Mouse (Mus musculus): ENCODE data around the gene Ggct. TPM values are rescaled to one million over a fixed set of nuclear protein-coding genes. Genes with fewer than 3 reads are reported as not detected.

Ggct gene
- total and polyA plus RNA-seq, 2 experiments from 2014 or later: 0.11 to 7.0 TPM

DNA sequence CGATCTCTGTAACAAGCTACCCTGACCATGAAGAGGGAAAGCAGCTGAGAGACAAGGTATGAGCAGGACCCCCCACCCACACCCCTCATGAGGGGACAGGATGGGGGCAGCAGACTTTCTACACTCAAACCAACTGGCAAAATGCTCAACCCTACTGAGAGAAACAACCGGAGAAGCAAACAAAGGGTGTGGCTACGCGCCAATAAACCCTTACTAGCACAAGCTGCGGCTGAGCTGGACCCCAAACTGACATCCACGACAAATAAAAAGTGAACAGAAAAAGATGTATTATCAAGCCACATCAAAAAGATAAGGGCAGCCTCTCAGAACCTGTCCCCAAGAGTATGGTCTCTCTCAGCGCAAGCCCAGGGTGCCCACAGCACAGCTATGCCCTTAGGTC is 52.6 kb downstream of the Ggct start:
- H3K9me3 ChIP-seq (replicated peaks; ENCODE audit: control insufficient read depth, low read length): no peaks in the 10 kb centered on the region
- ATAC-seq (ENCODE audit: insufficient read depth, low read depth): no peak
- no peak overlapping the region for H3K4me2 ChIP-seq (ENCODE audit: low read depth, low read length)
- no peak overlapping the region for H3K9ac ChIP-seq (replicated peaks; ENCODE audit: low read depth, low read length)
- H3K27me3 ChIP-seq (ENCODE audit: control insufficient read depth, insufficient read depth, low read length): peaks cover 22% of the 10 kb centered on the region
- WGBS: 71% methylated on average over 7 of the region's 7 CpGs
- DNase-seq (ENCODE audit: low spot score): no peak
- no peak for TF ChIP-seq CTCF (IDR thresholded peaks at IDR 0.05; ENCODE audit: low read depth)
- no peak for TF ChIP-seq EP300 (IDR thresholded peaks at IDR 0.05; ENCODE audit: low read depth)
- H3K4me1 ChIP-seq (ENCODE audit: control insufficient read depth, insufficient read depth): 0 out of 2 replicates have a peak, but pooled peaks cover 3% of the 10 kb centered on the region
- H3K27ac ChIP-seq (ENCODE audit: low read depth): 0 out of 2 replicates have a peak overlapping the region, but pooled peaks have one; percentile 6
- H3K4me3 ChIP-seq (ENCODE audit: low read depth, low read length): no peak overlapping the region
- peaks cover 11% of the 10 kb centered on the region for H3K36me3 ChIP-seq (replicated peaks; ENCODE audit: control insufficient read depth, insufficient read depth, low read length)

DNA sequence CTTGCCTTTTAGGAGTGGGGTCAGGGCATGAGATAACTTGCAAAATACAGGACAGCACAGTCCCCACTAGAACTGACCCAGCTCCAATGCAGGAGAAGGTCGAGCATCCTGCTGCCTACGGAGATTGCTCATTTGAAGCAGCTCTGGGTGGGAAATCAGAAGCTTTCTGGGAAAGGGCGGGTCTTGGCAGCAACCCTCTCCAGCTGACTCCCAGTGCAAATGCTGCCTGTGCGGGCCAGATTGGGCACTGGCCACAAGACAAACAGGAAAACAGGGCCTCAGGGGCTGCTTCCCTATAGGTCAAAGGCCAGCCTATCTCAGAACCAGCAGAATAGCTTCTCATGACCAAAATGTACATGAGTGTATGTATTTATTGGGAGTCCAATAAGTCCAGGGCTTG is 53.1 kb downstream of the Ggct start:
- WGBS: 39% methylated on average over 4 of the region's 4 CpGs
- Histone ChIP-seq H3K4me1 (ENCODE audit: control insufficient read depth, insufficient read depth) (0 out of 2 replicates have a peak, but pooled peaks cover 3% of the 10 kb centered on the region), H3K27me3 (ENCODE audit: control insufficient read depth, insufficient read depth, low read length) (peaks cover 19% of the 10 kb centered on the region), H3K36me3 (replicated peaks; ENCODE audit: control insufficient read depth, insufficient read depth, low read length) (peaks cover 11% of the 10 kb centered on the region), H3K27ac (ENCODE audit: low read depth) (0 out of 2 replicates have a peak overlapping the region, but pooled peaks have one; percentile 6), H3K4me2 (ENCODE audit: low read depth, low read length) (no peak overlapping the region), H3K4me3 (ENCODE audit: low read depth, low read length) (no peak overlapping the region), H3K9me3 (replicated peaks; ENCODE audit: control insufficient read depth, low read length) (no peaks in the 10 kb centered on the region), H3K9ac (replicated peaks; ENCODE audit: low read depth, low read length) (no peak overlapping the region)
- TF ChIP-seq EP300 (IDR thresholded peaks at IDR 0.05; ENCODE audit: low read depth): no peak
- no peak for TF ChIP-seq CTCF (IDR thresholded peaks at IDR 0.05; ENCODE audit: low read depth)
- DNase-seq (ENCODE audit: low spot score): peak; percentile 9
- ATAC-seq (ENCODE audit: insufficient read depth, low read depth): peak; percentile 56; the same call in 1 of the 2 replicates

DNA sequence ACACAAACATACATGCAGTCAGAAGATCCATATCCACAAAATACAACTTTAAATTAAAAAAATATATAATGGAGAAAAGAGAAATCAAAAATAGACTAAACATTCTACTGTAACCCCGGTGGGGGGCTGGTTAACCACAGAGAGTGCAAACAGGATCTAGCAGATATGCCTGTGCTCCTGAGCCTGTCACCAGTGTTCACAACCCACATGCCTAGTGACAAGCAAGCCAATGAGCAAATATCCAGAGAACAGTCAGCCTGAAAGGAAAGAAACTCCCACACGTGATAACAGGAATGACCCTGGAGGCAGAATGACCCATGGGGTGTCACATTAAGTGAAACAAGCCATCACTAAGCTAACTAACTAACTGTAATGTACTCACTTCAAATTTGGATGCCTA is 56.3 kb downstream of the Ggct start:
- no peak for ATAC-seq (ENCODE audit: insufficient read depth, low read depth)

DNA sequence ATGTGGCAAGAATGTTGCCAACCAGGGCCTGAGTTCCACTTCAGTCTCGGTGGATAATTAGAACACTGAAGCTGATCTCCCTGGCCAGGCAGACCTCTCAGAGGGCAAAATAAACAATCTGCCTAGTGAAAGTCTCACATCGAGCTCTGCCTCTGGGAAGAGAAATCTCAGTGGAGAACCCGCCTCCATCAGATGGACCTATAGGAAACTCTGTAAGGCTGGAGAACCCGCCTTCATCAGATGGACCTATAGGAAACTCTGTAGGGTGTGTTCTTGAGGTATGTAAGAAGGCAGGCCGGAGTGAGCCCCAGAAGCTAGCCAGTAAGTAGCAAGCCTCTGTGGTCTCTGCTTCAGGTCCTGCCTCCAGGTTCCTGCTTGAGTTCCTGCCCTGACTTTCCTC is 57.8 kb downstream of the Ggct start:
- 75% methylated on average over 5 of the region's 5 CpGs for WGBS
- Histone ChIP-seq H3K27me3 (ENCODE audit: control insufficient read depth, insufficient read depth, low read length) (no peaks in the 10 kb centered on the region), H3K4me2 (ENCODE audit: low read depth, low read length) (no peak overlapping the region), H3K4me1 (ENCODE audit: control insufficient read depth, insufficient read depth) (peaks cover 9% of the 10 kb centered on the region; the same call in 1 of the 2 replicates), H3K9ac (replicated peaks; ENCODE audit: low read depth, low read length) (no peak overlapping the region), H3K9me3 (replicated peaks; ENCODE audit: control insufficient read depth, low read length) (no peaks in the 10 kb centered on the region), H3K4me3 (ENCODE audit: low read depth, low read length) (no peak overlapping the region), H3K36me3 (replicated peaks; ENCODE audit: control insufficient read depth, insufficient read depth, low read length) (no peaks in the 10 kb centered on the region; the same call in 1 of the 2 replicates), H3K27ac (ENCODE audit: low read depth) (no peak overlapping the region)
- DNase-seq (ENCODE audit: low spot score) (no peak), ATAC-seq (ENCODE audit: insufficient read depth, low read depth) (no peak)
- TF ChIP-seq EP300 (IDR thresholded peaks at IDR 0.05; ENCODE audit: low read depth) (no peak), CTCF (IDR thresholded peaks at IDR 0.05; ENCODE audit: low read depth) (no peak)

More for the DNA sequence above, 56.3 kb downstream of the Ggct start:
- no peaks in the 10 kb centered on the region for H3K9me3 ChIP-seq (replicated peaks; ENCODE audit: control insufficient read depth, low read length)
- no peaks in the 10 kb centered on the region for H3K27me3 ChIP-seq (ENCODE audit: control insufficient read depth, insufficient read depth, low read length)
- no peak overlapping the region for H3K27ac ChIP-seq (ENCODE audit: low read depth)
- no peak for DNase-seq (ENCODE audit: low spot score)
- no peak overlapping the region for H3K9ac ChIP-seq (replicated peaks; ENCODE audit: low read depth, low read length)
- H3K4me1 ChIP-seq (ENCODE audit: control insufficient read depth, insufficient read depth): peaks cover 11% of the 10 kb centered on the region; the same call in 1 of the 2 replicates
- H3K4me2 ChIP-seq (ENCODE audit: low read depth, low read length): no peak overlapping the region
- TF ChIP-seq EP300 (IDR thresholded peaks at IDR 0.05; ENCODE audit: low read depth): no peak
- TF ChIP-seq CTCF (IDR thresholded peaks at IDR 0.05; ENCODE audit: low read depth): no peak
- WGBS: 62% methylated on average over 2 of the region's 2 CpGs
- H3K36me3 ChIP-seq (replicated peaks; ENCODE audit: control insufficient read depth, insufficient read depth, low read length): no peaks in the 10 kb centered on the region
- H3K4me3 ChIP-seq (ENCODE audit: low read depth, low read length): no peak overlapping the region

DNA sequence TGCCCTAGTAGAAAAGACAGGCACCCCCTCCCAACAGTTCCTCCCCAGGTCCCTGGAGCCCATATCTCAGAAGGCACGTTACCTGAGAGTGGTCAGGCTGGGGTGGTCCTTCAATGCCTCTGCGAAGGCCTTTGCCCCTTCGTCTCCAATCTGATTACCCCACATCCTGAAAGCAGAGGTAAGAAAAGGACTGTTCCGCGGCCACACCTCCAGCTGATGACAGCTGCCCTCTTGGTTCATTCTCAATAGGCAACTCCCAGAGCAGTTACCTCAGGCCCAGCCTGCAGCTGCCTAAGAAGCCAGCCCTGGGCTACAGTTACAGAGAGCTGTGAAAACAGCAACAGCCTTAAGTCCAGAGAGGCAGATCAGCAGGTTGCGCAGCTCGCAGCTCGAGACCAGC is 58.4 kb downstream of the Ggct start:
- TF ChIP-seq CTCF (IDR thresholded peaks at IDR 0.05; ENCODE audit: low read depth) (no peak), EP300 (IDR thresholded peaks at IDR 0.05; ENCODE audit: low read depth) (no peak)
- Histone ChIP-seq H3K9ac (replicated peaks; ENCODE audit: low read depth, low read length) (no peak overlapping the region), H3K4me2 (ENCODE audit: low read depth, low read length) (no peak overlapping the region), H3K36me3 (replicated peaks; ENCODE audit: control insufficient read depth, insufficient read depth, low read length) (no peaks in the 10 kb centered on the region; the same call in 1 of the 2 replicates), H3K4me1 (ENCODE audit: control insufficient read depth, insufficient read depth) (peaks cover 8% of the 10 kb centered on the region; the same call in 1 of the 2 replicates), H3K27me3 (ENCODE audit: control insufficient read depth, insufficient read depth, low read length) (no peaks in the 10 kb centered on the region), H3K27ac (ENCODE audit: low read depth) (no peak overlapping the region), H3K9me3 (replicated peaks; ENCODE audit: control insufficient read depth, low read length) (no peaks in the 10 kb centered on the region), H3K4me3 (ENCODE audit: low read depth, low read length) (no peak overlapping the region)
- DNase-seq (ENCODE audit: low spot score) (no peak), ATAC-seq (ENCODE audit: insufficient read depth, low read depth) (no peak)
- WGBS: 65% methylated on average over 8 of the region's 8 CpGs

DNA sequence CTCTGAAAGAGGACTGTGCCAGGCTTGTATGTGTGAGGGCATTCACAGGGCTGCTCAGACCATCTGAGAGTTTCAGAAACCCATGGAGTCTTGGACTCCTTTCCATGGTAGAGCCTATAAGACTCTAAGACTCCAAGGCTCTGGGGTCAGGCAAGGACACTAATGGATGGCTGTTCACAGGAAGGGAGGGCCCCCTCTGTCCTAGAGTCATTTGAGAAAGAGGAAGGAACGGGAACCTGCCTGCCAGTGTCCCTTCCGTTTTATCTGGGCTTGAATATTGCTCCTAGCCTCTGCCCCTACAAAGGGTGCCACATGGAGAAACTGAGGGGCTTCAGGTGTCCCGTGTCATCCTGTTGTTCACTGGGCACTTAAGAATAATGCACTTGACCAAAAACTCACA is 58.9 kb downstream of the Ggct start:
- Histone ChIP-seq H3K9me3 (replicated peaks; ENCODE audit: control insufficient read depth, low read length) (no peaks in the 10 kb centered on the region), H3K4me3 (ENCODE audit: low read depth, low read length) (no peak overlapping the region), H3K27ac (ENCODE audit: low read depth) (no peak overlapping the region), H3K9ac (replicated peaks; ENCODE audit: low read depth, low read length) (no peak overlapping the region), H3K27me3 (ENCODE audit: control insufficient read depth, insufficient read depth, low read length) (no peaks in the 10 kb centered on the region), H3K4me1 (ENCODE audit: control insufficient read depth, insufficient read depth) (peaks cover 8% of the 10 kb centered on the region; the same call in 1 of the 2 replicates), H3K36me3 (replicated peaks; ENCODE audit: control insufficient read depth, insufficient read depth, low read length) (no peaks in the 10 kb centered on the region; the same call in 1 of the 2 replicates), H3K4me2 (ENCODE audit: low read depth, low read length) (no peak overlapping the region)
- WGBS: 55% methylated on average over 3 of the region's 3 CpGs
- no peak for ATAC-seq (ENCODE audit: insufficient read depth, low read depth)
- no peak for TF ChIP-seq EP300 (IDR thresholded peaks at IDR 0.05; ENCODE audit: low read depth)
- TF ChIP-seq CTCF (IDR thresholded peaks at IDR 0.05; ENCODE audit: low read depth): no peak
- DNase-seq (ENCODE audit: low spot score): no peak

Data from heart, postnatal 0 days (tissue).